Mouse (Mus musculus) bone marrow, adult 2 months (tissue): ENCODE results near the gene Wfdc1.

ENCODE experiments used
- CTCF ChIP-seq: fragments of 200-500 bp; IDR thresholded peaks from 2 replicates; pipeline ENCODE4 v1.5.1; 2011; ENCODE audit warnings: low read length, control low read depth; ENCODE audit not compliant: control insufficient read depth, insufficient read depth
- POLR2A ChIP-seq: fragments of 200-500 bp; IDR thresholded peaks from 2 replicates; pipeline ENCODE4 v1.6.1; 2011; ENCODE audit warnings: low read depth, mild to moderate bottlenecking, control low read depth, low read length, borderline replicate concordance; ENCODE audit not compliant: control insufficient read depth

- TF ChIP-seq CTCF (no peak), POLR2A (no peak)
Measured at GRCm38 (mm10) chr8:119666219-119666951, at the start of gene Wfdc1.
